Mouse (Mus musculus): ENCODE measurements around the gene Daam2.

Gene Daam2

DNA sequence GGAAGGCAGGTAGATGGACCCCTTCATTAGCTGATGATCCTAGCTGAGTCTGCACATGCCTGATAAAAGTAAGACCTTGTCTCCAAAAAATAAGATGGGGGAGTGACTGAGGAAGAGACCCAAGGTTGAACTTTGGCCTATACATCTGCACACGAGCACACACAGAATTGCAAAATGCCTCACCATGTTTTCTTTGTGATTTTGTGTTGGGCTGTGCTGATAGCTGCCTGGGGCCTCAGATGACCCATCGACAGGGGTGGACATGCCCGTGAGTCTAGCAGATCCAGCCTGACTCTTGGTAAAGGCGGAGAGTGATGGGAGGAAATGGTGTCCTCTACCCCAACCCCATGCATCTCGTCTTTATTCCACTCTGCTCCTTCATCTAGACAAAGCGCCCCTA lies 129.9 kb downstream of the Daam2 start:
- in situ Hi-C loops (cut with MboI; ENCODE audit: low sequenced_read_pairs), result no loop called here

DNA sequence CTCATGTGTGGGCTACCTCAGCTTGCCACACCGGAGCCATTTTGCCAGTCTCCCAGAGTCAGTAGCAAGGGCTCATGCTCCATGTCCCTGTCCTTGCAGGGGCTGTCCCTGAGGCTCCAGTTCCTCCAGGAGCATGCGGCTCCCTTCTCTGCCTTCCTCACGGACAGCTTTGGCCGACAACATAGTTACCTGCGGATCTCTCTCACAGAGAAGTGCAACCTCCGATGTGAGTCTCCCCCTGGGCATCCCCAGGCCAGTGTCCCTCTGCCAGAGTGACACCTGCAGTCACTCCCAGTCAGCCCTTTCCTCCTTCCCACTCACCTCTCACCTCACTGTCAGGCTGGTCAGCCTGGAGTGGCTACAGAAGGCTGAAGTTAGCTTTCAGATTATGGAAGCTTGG lies 131.1 kb downstream of the Daam2 start:
- in situ Hi-C loops (cut with MboI; ENCODE audit: low sequenced_read_pairs), result no loop called here

GRCm38 (mm10) chr17:49432071-49432711 lies 132.0 kb downstream of the Daam2 start:
- in situ Hi-C loops (cut with MboI; ENCODE audit: low sequenced_read_pairs), result no loop called here

DNA sequence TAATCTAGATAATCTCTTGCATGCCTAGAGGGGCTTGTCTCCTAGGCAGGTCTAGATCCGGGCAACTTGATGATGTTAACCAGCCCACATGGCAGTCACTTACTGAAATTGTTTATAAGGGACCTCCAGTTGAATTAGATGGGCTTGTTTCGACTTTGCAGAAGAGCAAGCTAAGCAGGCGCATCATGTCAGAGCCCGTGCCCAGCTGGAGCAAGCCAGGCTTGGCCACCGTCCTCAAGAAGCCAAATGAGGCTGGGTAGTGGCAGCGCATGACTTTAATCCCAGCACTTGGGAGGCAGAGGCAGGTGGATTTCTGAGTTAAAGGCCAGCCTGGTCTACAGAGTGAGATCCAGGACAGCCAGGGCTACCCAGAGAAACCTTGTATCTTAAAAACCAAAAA lies 133.0 kb downstream of the Daam2 start:
- in situ Hi-C loops (cut with MboI; ENCODE audit: low sequenced_read_pairs), result no loop called here

GRCm38 (mm10) chr17:49430136-49430535 lies 134.0 kb downstream of the Daam2 start:
- in situ Hi-C loops (cut with MboI; ENCODE audit: low sequenced_read_pairs), result no loop called here

GRCm38 (mm10) chr17:49429471-49430129 lies 134.5 kb downstream of the Daam2 start:
- in situ Hi-C loops (cut with MboI; ENCODE audit: low sequenced_read_pairs), result no loop called here

DNA sequence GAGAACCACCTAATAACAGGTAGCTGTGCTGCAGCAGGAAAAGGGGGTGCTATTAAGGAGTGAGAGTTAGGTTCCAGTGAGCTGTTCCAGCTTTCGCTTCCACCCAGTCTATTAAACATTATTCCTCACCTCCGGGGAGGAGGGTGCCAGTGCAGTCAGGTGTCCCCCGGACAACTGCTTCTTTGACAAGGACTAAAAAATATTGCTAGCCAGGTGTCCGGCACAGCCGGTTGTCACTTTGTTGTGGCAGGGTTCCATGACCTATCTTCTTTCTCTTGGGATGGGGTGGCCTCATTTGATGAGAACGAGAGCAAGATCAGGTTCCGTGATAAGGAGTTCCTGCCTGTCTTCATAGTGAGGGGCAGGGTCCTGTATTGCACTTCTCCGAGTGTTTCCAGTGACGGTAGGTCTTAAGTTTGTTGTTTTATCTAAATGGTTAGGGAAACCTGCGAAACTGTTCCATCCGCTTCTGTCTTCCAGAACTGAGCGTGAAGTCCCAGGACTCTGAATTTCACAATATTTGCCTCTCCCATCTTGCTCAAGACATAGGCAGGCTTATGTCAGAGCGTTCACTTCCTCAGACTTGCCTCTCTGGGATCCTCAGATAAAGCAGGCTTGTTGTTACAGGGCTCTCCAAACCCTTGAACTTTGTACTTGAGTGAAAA lies 135.3 kb downstream of the Daam2 start:
- in situ Hi-C loops (cut with MboI; ENCODE audit: low sequenced_read_pairs), result no loop called here

DNA sequence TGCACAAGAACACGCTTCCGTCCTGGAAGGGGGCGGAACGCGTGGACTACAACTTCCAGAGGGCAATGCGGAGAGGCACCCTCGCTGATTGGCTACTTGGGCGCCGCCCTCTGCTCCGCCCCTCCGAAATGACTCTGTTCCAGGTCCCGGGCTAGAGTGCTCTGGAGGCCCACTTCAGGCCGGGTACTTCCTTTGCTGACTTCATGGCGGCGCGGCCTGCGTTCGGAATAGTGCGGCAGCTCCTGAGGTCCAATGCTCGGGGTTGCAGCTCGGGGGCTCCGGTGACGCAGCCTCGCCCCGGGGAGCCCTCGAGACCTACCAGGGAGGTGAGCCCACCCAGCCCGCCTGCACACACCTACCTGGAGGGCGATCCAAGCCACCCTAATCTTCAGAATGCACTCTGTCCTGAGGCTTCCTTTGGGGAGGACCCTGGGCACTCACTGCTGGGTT lies 135.9 kb downstream of the Daam2 start, which contains the start of gene Mocs1:
TSS of gene Mocs1 (plus strand) at position 124 of the 450 bp plus-strand sequence.
- in situ Hi-C loops (cut with MboI; ENCODE audit: low sequenced_read_pairs), result no loop called here

GRCm38 (mm10) chr17:49427631-49428238 lies 136.4 kb downstream of the Daam2 start:
- in situ Hi-C loops (cut with MboI; ENCODE audit: low sequenced_read_pairs), result no loop called here

DNA sequence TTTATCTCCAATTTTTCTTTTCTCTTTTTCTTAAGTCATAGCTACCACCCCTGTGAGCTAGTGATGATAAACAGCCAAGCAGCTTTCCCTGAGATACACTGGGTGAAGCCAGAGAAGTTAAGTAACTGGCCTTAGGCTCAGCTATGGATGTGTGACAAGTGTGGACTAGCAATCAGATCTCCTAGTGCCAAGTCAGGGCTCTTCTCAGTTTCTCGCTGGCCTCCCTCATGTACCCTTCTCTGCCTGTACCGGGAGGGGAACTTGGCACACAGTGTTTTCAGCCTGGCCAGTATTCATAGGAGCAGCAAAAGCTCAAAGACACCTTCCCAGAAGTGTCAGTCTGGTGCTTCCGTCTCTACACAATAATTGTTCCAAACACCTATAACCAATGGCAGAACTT lies 140.3 kb downstream of the Daam2 start:
- in situ Hi-C loops (cut with MboI; ENCODE audit: low sequenced_read_pairs), result no loop called here

- in situ Hi-C loops (cut with MboI; ENCODE audit: low sequenced_read_pairs), result no loop called here
Observed at GRCm38 (mm10) chr17:49423067-49423325, 141.1 kb downstream of the Daam2 start.

DNA sequence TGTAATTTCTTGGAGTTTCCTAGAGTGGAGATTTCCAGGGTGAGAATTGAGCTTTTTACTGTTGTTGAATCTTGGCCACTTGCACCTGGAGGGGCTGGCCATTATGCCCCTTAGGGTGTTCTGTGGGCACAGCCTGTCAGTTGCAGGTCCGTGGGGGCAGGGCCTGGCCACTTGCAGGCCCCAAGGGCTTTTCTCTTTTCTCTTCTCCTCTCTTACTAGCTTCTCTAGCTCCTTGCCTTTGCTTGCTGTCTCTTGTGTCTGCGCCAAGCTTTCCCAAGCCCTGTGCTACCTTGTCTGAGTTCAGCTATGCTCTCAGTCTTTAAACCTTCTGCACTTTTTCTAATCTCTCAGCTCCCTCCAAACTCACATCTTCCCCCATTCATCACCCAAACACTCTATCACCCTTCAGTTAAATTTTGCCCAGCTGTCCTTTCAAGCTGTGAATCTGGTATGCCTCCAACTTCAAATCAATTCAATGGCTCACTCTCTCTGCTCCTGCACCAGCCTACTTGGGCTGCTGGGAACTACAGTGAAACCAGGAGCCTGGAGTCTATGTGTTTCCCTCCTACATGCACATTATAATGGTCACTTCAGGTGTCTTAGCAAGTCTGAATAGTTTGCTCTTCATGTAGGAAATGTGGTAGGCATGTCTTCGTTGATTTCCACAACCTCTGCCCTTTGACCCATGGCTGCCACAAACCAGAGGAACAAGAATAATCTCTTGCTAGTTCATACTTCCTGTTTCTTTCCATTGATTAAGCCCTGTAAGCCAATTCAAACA lies 141.7 kb downstream of the Daam2 start:
- in situ Hi-C loops (cut with MboI; ENCODE audit: low sequenced_read_pairs), result no loop called here

GRCm38 (mm10) chr17:49419813-49420212 lies 144.3 kb downstream of the Daam2 start:
- in situ Hi-C loops (cut with MboI; ENCODE audit: low sequenced_read_pairs), result no loop called here

- in situ Hi-C loops (cut with MboI; ENCODE audit: low sequenced_read_pairs), result no loop called here
Observed at GRCm38 (mm10) chr17:49416228-49416627, 147.9 kb downstream of the Daam2 start.

DNA sequence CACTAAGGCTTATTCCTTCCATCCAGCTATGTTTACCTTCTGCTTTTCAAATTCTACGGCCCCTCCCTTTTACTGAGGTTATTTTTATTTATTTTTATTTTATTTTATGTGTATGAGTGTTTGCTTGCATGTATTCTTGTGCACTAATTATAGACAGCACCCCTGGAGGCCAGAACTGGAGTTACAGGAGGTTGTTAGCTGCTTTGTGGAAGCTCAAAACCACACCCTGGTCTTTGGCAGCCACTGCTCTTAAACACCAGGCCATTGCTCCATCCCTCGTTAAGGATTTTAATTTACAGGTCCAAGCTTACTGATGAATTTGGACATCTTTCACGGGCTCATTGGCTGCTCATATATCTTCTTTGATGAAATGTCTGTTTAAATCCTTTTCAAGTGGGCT lies 150.6 kb downstream of the Daam2 start:
- in situ Hi-C loops (cut with MboI; ENCODE audit: low sequenced_read_pairs), result no loop called here

DNA sequence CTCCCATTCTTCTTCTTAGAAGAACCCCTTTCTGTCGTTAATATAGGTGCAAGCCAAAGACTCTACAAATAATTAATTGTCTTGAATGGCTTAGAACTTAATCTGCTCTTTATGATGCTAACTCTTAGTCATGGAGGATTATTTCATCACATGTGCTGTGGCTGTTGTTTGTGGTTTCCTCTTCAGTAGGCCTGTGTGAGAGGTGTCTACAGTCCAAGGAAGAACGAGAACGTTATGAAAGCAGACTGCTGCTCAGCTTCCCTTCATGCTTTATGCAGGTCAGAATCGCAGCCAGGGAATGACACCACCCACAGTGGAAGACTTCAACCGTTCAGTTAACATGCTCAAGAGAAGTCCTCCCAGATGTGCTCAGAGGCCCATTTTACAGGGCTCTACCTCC lies 151.2 kb downstream of the Daam2 start:
- in situ Hi-C loops (cut with MboI; ENCODE audit: low sequenced_read_pairs), result no loop called here
